Mouse (Mus musculus) kidney, adult 2 months (tissue): ENCODE data around the gene Rbm20.

Source experiments
- CTCF ChIP-seq: fragments of 200-500 bp; conservative IDR thresholded peaks from 2 replicates; pipeline ENCODE4 v1.5.1; 2011; ENCODE audit warnings: low read depth, mild to moderate bottlenecking, control low read depth, low read length, moderate library complexity, mixed read lengths; ENCODE audit not compliant: insufficient read depth, insufficient read length
- POLR2A ChIP-seq: fragments of 200-500 bp; IDR thresholded peaks from one replicate; pipeline ENCODE4 v1.6.1; 2011; ENCODE audit warnings: low read depth, low read length, control low read depth

- TF ChIP-seq CTCF (no peak), POLR2A (no peak)
These were observed 10.5 kb downstream of the Rbm20 start for GRCm38 (mm10) chr19:53687592-53687991.
